ENCODE assay signal across 10 mouse cellular contexts in the genomic region with DNA sequence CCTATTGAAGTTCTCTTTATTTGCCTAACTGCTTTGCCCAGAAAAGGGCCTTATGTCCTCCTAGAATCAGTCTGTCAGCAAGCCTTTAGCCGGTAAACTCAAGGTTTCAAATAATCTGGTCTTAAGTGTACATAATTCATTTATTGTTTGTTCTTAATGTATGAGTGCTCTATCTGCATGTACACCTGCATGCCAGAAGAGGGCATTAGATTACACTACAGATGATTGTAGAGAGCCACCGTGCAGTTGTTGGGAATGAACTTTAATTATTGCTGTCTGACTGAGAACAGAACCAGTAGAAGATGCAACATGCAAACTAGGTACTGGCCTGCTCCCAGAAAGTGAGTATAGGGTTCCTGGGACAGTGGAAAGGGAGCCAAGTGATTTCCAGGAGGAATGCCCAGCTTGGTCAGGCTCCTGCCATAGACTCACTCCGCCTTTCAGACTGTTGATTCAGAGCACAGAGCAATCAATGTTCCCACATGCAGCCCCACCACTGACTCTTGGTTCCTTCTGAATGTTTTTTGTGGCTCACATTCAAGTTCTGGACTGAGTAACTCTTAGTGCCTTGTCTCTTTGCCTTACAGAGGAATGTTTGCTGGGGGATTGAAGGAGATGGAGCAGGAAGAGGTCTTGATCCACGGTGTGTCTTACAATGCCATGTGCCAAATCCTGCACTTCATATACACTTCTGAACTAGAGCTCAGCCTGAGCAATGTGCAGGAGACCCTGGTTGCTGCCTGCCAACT. TPM values are rescaled to one million over a fixed set of nuclear protein-coding genes. Genes with fewer than 3 reads are reported as not detected.
A peak's percentile ranks its signal among the peaks of the same experiment; 100 is the strongest.
DNase-seq lines count a peak whose midpoint lies in the region; ATAC-seq and TF ChIP-seq lines count a peak whose summit lies in the region.
"Had no signal": no experiment of that assay in that cellular context is flagged by ENCODE, and none has a peak within 500 bp of the region (broad histone marks: within the 10 kb centered on the region; RNA-seq: fewer than 3 reads in every experiment).

No protein-coding gene starts in this region.

- peaks cover 12% of the 10 kb centered on the region for H3K36me3 ChIP-seq in liver, postnatal 0 days (replicated peaks; ENCODE audit: insufficient read depth, low read length)
- peaks cover 80% of the 10 kb centered on the region for H3K36me3 ChIP-seq in heart, embryonic 13.5 days

- no peak for TF ChIP-seq EP300 in liver, postnatal 0 days (IDR thresholded peaks at IDR 0.05; ENCODE audit: low read depth)

- DNase-seq in heart, adult 18-20 months, result peak; percentile 36 to 52
- DNase-seq in heart, postnatal 25 days (ENCODE audit: low spot score), result no peak
- DNase-seq in liver, postnatal 0 days, result no peak
- no peak for DNase-seq in liver
- DNase-seq in Muller cell, postnatal 12 days (ENCODE audit: inconsistent ontology term), result peak; percentile 61
- no peak for DNase-seq in ovary, postnatal 10 days (ENCODE audit: low spot score)
- DNase-seq: right cerebral cortex, adult 18-20 months had no signal

- WGBS in liver, postnatal 0 days (ENCODE audit: insufficient replicate concordance), result 64% methylated on average over 4 of the region's 4 CpGs
- 65% methylated on average over 4 of the region's 4 CpGs for WGBS in heart, embryonic 13.5 days

- no peak for ATAC-seq in liver, postnatal 0 days
- no peak for ATAC-seq in heart, embryonic 13.5 days (ENCODE audit: extremely low read depth, insufficient number of reproducible peaks, low FRiP score, low TSS enrichment)
- no peak for ATAC-seq in erythroblast, adult 5-6 weeks (replicated peaks; ENCODE audit: low FRiP score, poor library complexity, severe bottlenecking)

- H3K27ac ChIP-seq in liver, postnatal 0 days (ENCODE audit: low read depth), result no peak overlapping the region
- H3K27ac ChIP-seq in heart, embryonic 13.5 days (replicated peaks), result peak overlapping the region; percentile 17
- H3K27ac ChIP-seq: hindbrain, embryonic 10.5 days had no signal

- TF ChIP-seq CTCF in liver, postnatal 0 days (IDR thresholded peaks at IDR 0.05; ENCODE audit: low read depth), result peak; percentile 59

- no peaks in the 10 kb centered on the region for H3K27me3 ChIP-seq in liver, postnatal 0 days (ENCODE audit: insufficient read depth, low read length)
- H3K27me3 ChIP-seq in heart, embryonic 13.5 days (replicated peaks), result no peaks in the 10 kb centered on the region

- H3K9me3 ChIP-seq in liver, postnatal 0 days (ENCODE audit: low read length), result no peaks in the 10 kb centered on the region
- no peaks in the 10 kb centered on the region for H3K9me3 ChIP-seq in heart, embryonic 13.5 days
- H3K9me3 ChIP-seq: hindbrain, embryonic 10.5 days had no signal

- H3K4me3 ChIP-seq in liver, postnatal 0 days (ENCODE audit: low read depth, low read length), result no peak overlapping the region
- H3K4me3 ChIP-seq in heart, embryonic 13.5 days, result no peak overlapping the region
- H3K4me3 ChIP-seq: hindbrain, embryonic 10.5 days had no signal

- H3K4me1 ChIP-seq in liver, postnatal 0 days (ENCODE audit: insufficient read depth), result no peaks in the 10 kb centered on the region
- H3K4me1 ChIP-seq in heart, embryonic 13.5 days, result peaks cover 19% of the 10 kb centered on the region
- H3K4me1 ChIP-seq: hindbrain, embryonic 10.5 days had no signal

- no peak overlapping the region for H3K4me2 ChIP-seq in liver, postnatal 0 days (ENCODE audit: low read depth, low read length)
- no peak overlapping the region for H3K4me2 ChIP-seq in heart, embryonic 13.5 days

- intact Hi-C loops in heart, postnatal 25 days (cut with DNase I), result loop anchor here (5.0 kb wide), 1 partner anchor 41 kb away; no protein-coding TSS in a partner anchor

- no peak overlapping the region for H3K9ac ChIP-seq in liver, postnatal 0 days (replicated peaks)
- no peak overlapping the region for H3K9ac ChIP-seq in heart, embryonic 13.5 days

RNA-seq across cellular contexts. Expression of a gene that starts 11.9 kb away (rescaled TPM):
- total RNA-seq in heart, adult 18-20 months (2021), result 10 to 100 TPM; 18.2 to 24.2 TPM
- 10 to 100 TPM; 16.1 to 16.7 TPM for total RNA-seq in heart, postnatal 25 days (2021)
- 7.8 and 8.0 TPM in 2 replicates for polyA plus RNA-seq in liver, postnatal 0 days (2015; fragmentation: Nextera tagmentation; extraction: Ambion mirVana)
- polyA plus RNA-seq in heart, embryonic 13.5 days (2015; fragmentation: Nextera tagmentation; extraction: Ambion mirVana), result 40.6 and 43.9 TPM in 2 replicates
- total RNA-seq in erythroblast, adult 5-6 weeks (2015; ENCODE audit: low replicate concordance), result 2.1 and 2.5 TPM in 2 replicates
- total RNA-seq in erythroblast, adult 5-6 weeks (2017; ENCODE audit: low replicate concordance), result 4.3 and 9.0 TPM in 2 replicates

RNA-seq across cellular contexts. Expression of a gene that starts 25.8 kb away (rescaled TPM):
- 1 to 10 TPM; 4.8 TPM for total RNA-seq in heart, adult 18-20 months (2021)
- 1 to 10 TPM; 5.1 to 5.6 TPM for total RNA-seq in heart, postnatal 25 days (2021)
- 0.97 and 1.6 TPM in 2 replicates for polyA plus RNA-seq in liver, postnatal 0 days (2015; fragmentation: Nextera tagmentation; extraction: Ambion mirVana)
- 7.0 and 8.2 TPM in 2 replicates for polyA plus RNA-seq in heart, embryonic 13.5 days (2015; fragmentation: Nextera tagmentation; extraction: Ambion mirVana)
- total RNA-seq in erythroblast, adult 5-6 weeks (2015; ENCODE audit: low replicate concordance), result not detected in 2 replicates
- total RNA-seq in erythroblast, adult 5-6 weeks (2017; ENCODE audit: low replicate concordance), result not detected in 2 replicates

RNA-seq across cellular contexts. Expression of a gene that starts 38.6 kb away (rescaled TPM):
- 10 to 100 TPM; 21.0 to 25.0 TPM for total RNA-seq in heart, adult 18-20 months (2021)
- 10 to 100 TPM; 24.5 to 26.6 TPM for total RNA-seq in heart, postnatal 25 days (2021)
- polyA plus RNA-seq in liver, postnatal 0 days (2015; fragmentation: Nextera tagmentation; extraction: Ambion mirVana), result 11.0 and 11.6 TPM in 2 replicates
- 32.0 and 33.3 TPM in 2 replicates for polyA plus RNA-seq in heart, embryonic 13.5 days (2015; fragmentation: Nextera tagmentation; extraction: Ambion mirVana)
- 15.5 and 30.0 TPM in 2 replicates for total RNA-seq in erythroblast, adult 5-6 weeks (2015; ENCODE audit: low replicate concordance)
- total RNA-seq in erythroblast, adult 5-6 weeks (2017; ENCODE audit: low replicate concordance), result 16.7 and 20.7 TPM in 2 replicates

Comparison
In these comparisons a context has a peak if more than half of its experiments do, and no peak if none do; other contexts are left out.
1. DNase-seq: peak in heart, adult 18-20 months (2 of 2) and Muller cell, postnatal 12 days (single experiment); none in heart, postnatal 25 days (single experiment), liver, postnatal 0 days (single experiment), liver (single experiment) and ovary, postnatal 10 days (single experiment).
2. RNA of a gene that starts 25.8 kb away (total RNA-seq): 5.1 to 5.6 TPM in heart, postnatal 25 days and 4.8 TPM in heart, adult 18-20 months; not detected in erythroblast, adult 5-6 weeks; every median in the first group is over 4 times any median in the second.